ENCODE assay signal across 33 mouse cellular contexts in the genomic region with DNA sequence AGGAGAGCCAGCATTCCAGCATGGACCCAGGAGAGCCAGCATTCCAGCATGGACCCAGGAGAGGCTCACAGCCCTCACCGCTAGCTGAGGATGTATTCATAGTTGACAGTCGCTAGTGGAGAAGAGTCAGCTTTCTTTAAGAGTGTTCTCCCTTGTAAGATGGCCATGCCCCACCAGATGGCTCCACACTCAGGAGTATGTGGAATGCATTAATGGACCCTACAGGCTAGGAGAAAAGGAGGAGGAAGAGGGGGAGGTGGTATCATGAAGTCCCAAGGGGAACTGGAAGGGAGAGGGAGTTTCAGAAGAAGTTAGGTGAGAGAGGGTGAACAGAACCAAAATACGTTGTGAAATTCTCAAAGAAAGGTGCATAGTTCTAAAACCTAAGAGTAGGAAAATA. TPM values are rescaled to one million over a fixed set of nuclear protein-coding genes. Genes with fewer than 3 reads are reported as not detected.
DNase-seq lines count a peak whose midpoint lies in the region; ATAC-seq and TF ChIP-seq lines count a peak whose summit lies in the region.
"Had no signal": no experiment of that assay in that cellular context is flagged by ENCODE, and none has a peak within 500 bp of the region (broad histone marks: within the 10 kb centered on the region; RNA-seq: fewer than 3 reads in every experiment).

No protein-coding gene starts in this region.

- no peak for TF ChIP-seq POLR2A in MEL (IDR thresholded peaks at IDR 0.05; ENCODE audit: control insufficient read depth in 1 of 2, insufficient read depth in 1 of 2, low read depth in 1 of 2, low read length in 2 of 2, poor library complexity in 1 of 2)

- no peak overlapping the region for H3K9ac ChIP-seq in hindbrain, embryonic 11.5 days (ENCODE audit: low read depth, low read length)
- H3K9ac ChIP-seq in hindbrain, embryonic 16.5 days (ENCODE audit: low read depth, low read length) = no peak overlapping the region
- H3K9ac ChIP-seq in lung, embryonic 14.5 days = no peak overlapping the region
- H3K9ac ChIP-seq in MEL (ENCODE audit: control insufficient read depth, low read depth, low read length, poor library complexity, severe bottlenecking) = no peak overlapping the region
- H3K9ac ChIP-seq: embryonic facial prominence, embryonic 15.5 days; heart, embryonic 13.5 days; hindbrain, embryonic 14.5 days; limb, embryonic 13.5 days; liver, embryonic 13.5 days; lung, embryonic 15.5 days; midbrain, embryonic 12.5 days; neural tube, embryonic 12.5 days had no signal

- no peak overlapping the region for H3K27ac ChIP-seq in hindbrain, embryonic 11.5 days (ENCODE audit: low read depth, low read length)
- no peak overlapping the region for H3K27ac ChIP-seq in hindbrain, embryonic 16.5 days (ENCODE audit: low read depth, low read length)
- H3K27ac ChIP-seq in lung, embryonic 14.5 days (ENCODE audit: low read depth) = no peak overlapping the region
- no peak overlapping the region for H3K27ac ChIP-seq in MEL (ENCODE audit: control insufficient read depth, low read depth, low read length)
- H3K27ac ChIP-seq: embryonic facial prominence, embryonic 15.5 days; heart, embryonic 13.5 days; hindbrain, embryonic 14.5 days; limb, embryonic 13.5 days; liver, embryonic 13.5 days; lung, embryonic 15.5 days; midbrain, embryonic 12.5 days; neural tube, embryonic 12.5 days had no signal

- DNase-seq in hindbrain, embryonic 11.5 days (ENCODE audit: low spot score) = peak; percentile 17
- no peak for DNase-seq in lung, embryonic 14.5 days
- no peak for DNase-seq in lung, postnatal 14 days
- DNase-seq in MEL (ENCODE audit: low read depth, low spot score) = no peak
- DNase-seq in retina, embryonic 14.5 days (ENCODE audit: low spot score) = peak; percentile 63
- no peak for DNase-seq in left cerebral cortex, postnatal 14 days (ENCODE audit: low spot score in 2 of 2)
- no peak for DNase-seq in heart, adult 18-20 months
- DNase-seq: adrenal gland, postnatal 25 days; cerebellum, adult 9-11 months; gastrocnemius, postnatal 14 days; heart, adult 11 months; kidney, adult 11 months; kidney, postnatal 10 days; liver, embryonic 13.5 days; thymus, adult 18-20 months; thymus, postnatal 36 days had no signal

- intact Hi-C loops in left cerebral cortex, postnatal 14 days (cut with DNase I) = no loop called here

- H3K27me3 ChIP-seq in hindbrain, embryonic 11.5 days (ENCODE audit: control insufficient read depth, insufficient read depth, low read length) = peaks cover 93% of the 10 kb centered on the region
- H3K27me3 ChIP-seq in hindbrain, embryonic 16.5 days (replicated peaks; ENCODE audit: control insufficient read depth, insufficient read depth, low read length) = peaks cover 89% of the 10 kb centered on the region
- peaks cover 97% of the 10 kb centered on the region for H3K27me3 ChIP-seq in lung, embryonic 14.5 days (ENCODE audit: insufficient read depth, low read length)
- peaks cover 0 to 3% of the 10 kb centered on the region in 2 experiments; a peak in 1 of 4 replicates for H3K27me3 ChIP-seq in MEL (ENCODE audit: control insufficient read depth in 1 of 2, insufficient read depth in 2 of 2, low read length in 2 of 2)

- H3K4me3 ChIP-seq in hindbrain, embryonic 11.5 days (ENCODE audit: low read depth, low read length) = no peak overlapping the region
- no peak overlapping the region for H3K4me3 ChIP-seq in hindbrain, embryonic 16.5 days (ENCODE audit: low read length)
- H3K4me3 ChIP-seq in lung, embryonic 14.5 days (ENCODE audit: low read depth, low read length) = no peak overlapping the region
- H3K4me3 ChIP-seq in MEL (ENCODE audit: control insufficient read depth in 1 of 2, insufficient read depth in 1 of 2, low read depth in 2 of 2, low read length in 2 of 2) = no peak overlapping the region
- H3K4me3 ChIP-seq: embryonic facial prominence, embryonic 15.5 days; heart, embryonic 13.5 days; limb, embryonic 13.5 days; liver, embryonic 13.5 days; lung, embryonic 15.5 days; midbrain, embryonic 12.5 days; neural tube, embryonic 12.5 days had no signal

- TF ChIP-seq CTCF in lung, embryonic 14.5 days (IDR thresholded peaks at IDR 0.05; ENCODE audit: low read depth) = peak; percentile 21
- peak in 1 of 3 experiments; percentile 36; a peak in 3 of 6 replicates for TF ChIP-seq CTCF in MEL (IDR thresholded peaks at IDR 0.05 in 2 of 3, conservative IDR thresholded peaks at IDR 0.05 in 1 of 3; ENCODE audit: control insufficient read depth in 1 of 3, insufficient read depth in 1 of 3, low read depth in 2 of 3, low read length in 3 of 3, poor library complexity in 1 of 3, severe bottlenecking in 1 of 3)

- no peak for ATAC-seq in hindbrain, embryonic 11.5 days (ENCODE audit: low FRiP score)
- no peak for ATAC-seq in hindbrain, embryonic 16.5 days
- ATAC-seq in lung, embryonic 14.5 days (ENCODE audit: insufficient read depth) = no peak
- ATAC-seq: forebrain, embryonic 14.5 days had no signal

- no peaks in the 10 kb centered on the region for H3K36me3 ChIP-seq in hindbrain, embryonic 11.5 days (ENCODE audit: control insufficient read depth, insufficient read depth, low read length)
- H3K36me3 ChIP-seq in hindbrain, embryonic 16.5 days (ENCODE audit: control insufficient read depth, insufficient read depth, low read length) = no peaks in the 10 kb centered on the region
- H3K36me3 ChIP-seq in lung, embryonic 14.5 days (ENCODE audit: insufficient read depth) = no peaks in the 10 kb centered on the region
- H3K36me3 ChIP-seq in MEL (ENCODE audit: control insufficient read depth in 1 of 2, insufficient read depth in 2 of 2, low read length in 2 of 2) = peaks cover 0 to 3% of the 10 kb centered on the region in 2 experiments; a peak in 2 of 4 replicates
- H3K36me3 ChIP-seq: embryonic facial prominence, embryonic 15.5 days; G1E; heart, embryonic 13.5 days; limb, embryonic 13.5 days; liver, embryonic 13.5 days; lung, embryonic 15.5 days; midbrain, embryonic 12.5 days; neural tube, embryonic 12.5 days had no signal

- peak; percentile 18 for TF ChIP-seq RAD21 in MEL (IDR thresholded peaks at IDR 0.05; ENCODE audit: low read depth, low read length)

- TF ChIP-seq EP300 in MEL (IDR thresholded peaks at IDR 0.05; ENCODE audit: low read depth in 1 of 2, low read length in 2 of 2) = no peak

- H3K4me1 ChIP-seq in hindbrain, embryonic 11.5 days (replicated peaks; ENCODE audit: control insufficient read depth, insufficient read depth, low read length) = no peaks in the 10 kb centered on the region
- H3K4me1 ChIP-seq in hindbrain, embryonic 16.5 days (ENCODE audit: control insufficient read depth, insufficient read depth, low read depth, low read length) = no peaks in the 10 kb centered on the region
- no peaks in the 10 kb centered on the region for H3K4me1 ChIP-seq in lung, embryonic 14.5 days (ENCODE audit: insufficient read depth)
- H3K4me1 ChIP-seq in MEL (ENCODE audit: control insufficient read depth in 1 of 2, insufficient read depth in 2 of 2, low read length in 2 of 2) = peaks cover 2 to 17% of the 10 kb centered on the region in 2 experiments; a peak in 3 of 4 replicates
- H3K4me1 ChIP-seq: embryonic facial prominence, embryonic 15.5 days; liver, embryonic 13.5 days; lung, embryonic 15.5 days; midbrain, embryonic 12.5 days; neural tube, embryonic 12.5 days had no signal

- no peak overlapping the region for H3K4me2 ChIP-seq in hindbrain, embryonic 11.5 days (replicated peaks; ENCODE audit: low read depth, low read length)
- H3K4me2 ChIP-seq in hindbrain, embryonic 16.5 days (ENCODE audit: low read length) = no peak overlapping the region
- H3K4me2 ChIP-seq in lung, embryonic 14.5 days = no peak overlapping the region
- H3K4me2 ChIP-seq: embryonic facial prominence, embryonic 15.5 days; heart, embryonic 13.5 days; hindbrain, embryonic 14.5 days; limb, embryonic 13.5 days; liver, embryonic 13.5 days; lung, embryonic 15.5 days; midbrain, embryonic 12.5 days; neural tube, embryonic 12.5 days had no signal

- no peaks in the 10 kb centered on the region for H3K9me3 ChIP-seq in hindbrain, embryonic 11.5 days (ENCODE audit: control insufficient read depth, low read length)
- H3K9me3 ChIP-seq in hindbrain, embryonic 16.5 days (ENCODE audit: control insufficient read depth, low read length) = no peaks in the 10 kb centered on the region
- no peaks in the 10 kb centered on the region for H3K9me3 ChIP-seq in lung, embryonic 14.5 days (ENCODE audit: low read depth, low read length)
- H3K9me3 ChIP-seq in MEL (replicated peaks; ENCODE audit: insufficient read depth, low read length) = no peaks in the 10 kb centered on the region
- H3K9me3 ChIP-seq: embryonic facial prominence, embryonic 15.5 days; G1E; heart, embryonic 13.5 days; limb, embryonic 13.5 days; liver, embryonic 13.5 days; lung, embryonic 15.5 days; midbrain, embryonic 12.5 days; neural tube, embryonic 12.5 days had no signal

- H3K79me2 ChIP-seq in MEL (ENCODE audit: control insufficient read depth, insufficient read depth, low read length, poor library complexity) = no peaks in the 10 kb centered on the region

- WGBS in hindbrain, embryonic 11.5 days = 9% methylated on average over 3 of the region's 3 CpGs
- WGBS in hindbrain, embryonic 16.5 days = 9% methylated on average over 3 of the region's 3 CpGs
- WGBS in lung, embryonic 14.5 days = 3% methylated on average over 3 of the region's 3 CpGs

RNA-seq across cellular contexts. Expression of a gene that starts 15.3 kb away (rescaled TPM):
- 0.23 and 0.39 TPM in 2 replicates for polyA plus RNA-seq in hindbrain, embryonic 11.5 days (2014; fragmentation: Nextera tagmentation; extraction: Ambion mirVana)
- polyA plus RNA-seq in hindbrain, embryonic 16.5 days (2015; fragmentation: Nextera tagmentation; extraction: Ambion mirVana) = not detected in 2 replicates
- polyA plus RNA-seq in lung, embryonic 14.5 days (2014; fragmentation: Nextera tagmentation; extraction: Ambion mirVana) = not detected in 2 replicates
- 0.39 and 0.46 TPM in 2 replicates for total RNA-seq in MEL (2012; rRNA removed)
- polyA plus RNA-seq in MEL (2012; ENCODE audit: insufficient read depth in 1 of 2, insufficient read length in 2 of 2, low read depth in 1 of 2, low replicate concordance in 2 of 2, missing spikeins in 1 of 2) = 1 to 10 TPM in 1 of 2 experiments, not detected in 1; 3.2 TPM
- total RNA-seq in left cerebral cortex, postnatal 14 days (2021) = not detected
- not detected for total RNA-seq in heart, adult 18-20 months (2021)
- total RNA-seq: adrenal gland, postnatal 25 days; common myeloid progenitor, adult 5-6 weeks; G1E; gastrocnemius, postnatal 14 days; heart, postnatal 25 days; layer of hippocampus, adult 18-20 months; layer of hippocampus, postnatal 25 days; left cerebral cortex, postnatal 10 days had no signal
- polyA plus RNA-seq: forebrain, embryonic 14.5 days; G1E; heart, embryonic 13.5 days; hindbrain, embryonic 14.5 days; liver, embryonic 13.5 days; lung, embryonic 15.5 days; spleen, adult 2 months; stomach, embryonic 14.5 days had no signal

RNA-seq across cellular contexts. Expression of a gene that starts 18.1 kb away (rescaled TPM):
- not detected in 2 replicates for polyA plus RNA-seq in hindbrain, embryonic 11.5 days (2014; fragmentation: Nextera tagmentation; extraction: Ambion mirVana)
- polyA plus RNA-seq in hindbrain, embryonic 16.5 days (2015; fragmentation: Nextera tagmentation; extraction: Ambion mirVana) = not detected in 2 replicates
- not detected in 2 replicates for polyA plus RNA-seq in lung, embryonic 14.5 days (2014; fragmentation: Nextera tagmentation; extraction: Ambion mirVana)
- total RNA-seq in MEL (2012; rRNA removed) = not detected in 2 replicates
- polyA plus RNA-seq in MEL (2012; ENCODE audit: insufficient read depth in 1 of 2, insufficient read length in 2 of 2, low read depth in 1 of 2, low replicate concordance in 2 of 2, missing spikeins in 1 of 2) = not detected
- total RNA-seq in left cerebral cortex, postnatal 14 days (2021) = not detected
- 1 to 10 TPM in 1 of 2 experiments, under 1 TPM in 1; 0.98 to 1.0 TPM for total RNA-seq in heart, adult 18-20 months (2021)
- total RNA-seq: adrenal gland, postnatal 25 days; common myeloid progenitor, adult 5-6 weeks; G1E; gastrocnemius, postnatal 14 days; layer of hippocampus, adult 18-20 months; layer of hippocampus, postnatal 25 days; left cerebral cortex, postnatal 10 days had no signal
- polyA plus RNA-seq: embryonic facial prominence, embryonic 15.5 days; forebrain, embryonic 14.5 days; G1E; hindbrain, embryonic 14.5 days; limb, embryonic 13.5 days; lung, embryonic 15.5 days; midbrain, embryonic 12.5 days; neural tube, embryonic 12.5 days; stomach, embryonic 14.5 days had no signal

RNA-seq across cellular contexts. Expression of a gene that starts 39.7 kb away (rescaled TPM):
- polyA plus RNA-seq in hindbrain, embryonic 11.5 days (2014; fragmentation: Nextera tagmentation; extraction: Ambion mirVana) = not detected in 2 replicates
- not detected in 2 replicates for polyA plus RNA-seq in hindbrain, embryonic 16.5 days (2015; fragmentation: Nextera tagmentation; extraction: Ambion mirVana)
- polyA plus RNA-seq in lung, embryonic 14.5 days (2014; fragmentation: Nextera tagmentation; extraction: Ambion mirVana) = not detected in 2 replicates
- total RNA-seq in MEL (2012; rRNA removed) = not detected in 2 replicates
- polyA plus RNA-seq in MEL (2012; ENCODE audit: insufficient read depth in 1 of 2, insufficient read length in 2 of 2, low read depth in 1 of 2, low replicate concordance in 2 of 2, missing spikeins in 1 of 2) = not detected
- total RNA-seq in left cerebral cortex, postnatal 14 days (2021) = not detected
- under 1 TPM in 1 of 2 experiments, not detected in 1; 0.18 TPM for total RNA-seq in heart, adult 18-20 months (2021)
- total RNA-seq: adrenal gland, postnatal 25 days; common myeloid progenitor, adult 5-6 weeks; gastrocnemius, postnatal 14 days; heart, postnatal 25 days; layer of hippocampus, adult 18-20 months; layer of hippocampus, postnatal 25 days had no signal
- polyA plus RNA-seq: embryonic facial prominence, embryonic 15.5 days; forebrain, embryonic 14.5 days; G1E; hindbrain, embryonic 14.5 days; limb, embryonic 13.5 days; lung, embryonic 15.5 days; midbrain, embryonic 12.5 days; neural tube, embryonic 12.5 days; spleen, adult 2 months; stomach, embryonic 14.5 days had no signal

RNA-seq across cellular contexts. Expression of a gene that starts 47.1 kb away (rescaled TPM):
- 0.15 TPM in 1 of 2 replicates, not detected in the other for polyA plus RNA-seq in hindbrain, embryonic 11.5 days (2014; fragmentation: Nextera tagmentation; extraction: Ambion mirVana)
- polyA plus RNA-seq in hindbrain, embryonic 16.5 days (2015; fragmentation: Nextera tagmentation; extraction: Ambion mirVana) = 0.14 TPM in 1 of 2 replicates, not detected in the other
- polyA plus RNA-seq in lung, embryonic 14.5 days (2014; fragmentation: Nextera tagmentation; extraction: Ambion mirVana) = not detected in 2 replicates
- not detected in 2 replicates for total RNA-seq in MEL (2012; rRNA removed)
- under 1 TPM in 1 of 2 experiments, not detected in 1; 0.08 TPM for polyA plus RNA-seq in MEL (2012; ENCODE audit: insufficient read depth in 1 of 2, insufficient read length in 2 of 2, low read depth in 1 of 2, low replicate concordance in 2 of 2, missing spikeins in 1 of 2)
- total RNA-seq in left cerebral cortex, postnatal 14 days (2021) = not detected
- total RNA-seq in heart, adult 18-20 months (2021) = under 1 TPM in 1 of 2 experiments, not detected in 1; 0.77 TPM
- total RNA-seq: adrenal gland, postnatal 25 days; common myeloid progenitor, adult 5-6 weeks; gastrocnemius, postnatal 14 days; heart, postnatal 25 days had no signal
- polyA plus RNA-seq: forebrain, embryonic 14.5 days; G1E; heart, embryonic 13.5 days; hindbrain, embryonic 14.5 days; limb, embryonic 13.5 days; liver, embryonic 13.5 days; midbrain, embryonic 12.5 days; neural tube, embryonic 12.5 days had no signal

Comparison
In these comparisons a context has a peak if more than half of its experiments do, and no peak if none do; other contexts are left out.
1. DNase-seq: peak in hindbrain, embryonic 11.5 days (single experiment) and retina, embryonic 14.5 days (single experiment); none in lung, embryonic 14.5 days (single experiment), lung, postnatal 14 days (single experiment), MEL (single experiment), left cerebral cortex, postnatal 14 days (0 of 2) and heart, adult 18-20 months (0 of 2).